Mouse (Mus musculus): Measurements from ENCODE around the gene Nt5c.
"Not testable (repeated sequence)": the region's sequence is repeated elsewhere in the genome, so short reads cannot be mapped to it uniquely, and the experiment has no call there.

Gene Nt5c

DNA sequence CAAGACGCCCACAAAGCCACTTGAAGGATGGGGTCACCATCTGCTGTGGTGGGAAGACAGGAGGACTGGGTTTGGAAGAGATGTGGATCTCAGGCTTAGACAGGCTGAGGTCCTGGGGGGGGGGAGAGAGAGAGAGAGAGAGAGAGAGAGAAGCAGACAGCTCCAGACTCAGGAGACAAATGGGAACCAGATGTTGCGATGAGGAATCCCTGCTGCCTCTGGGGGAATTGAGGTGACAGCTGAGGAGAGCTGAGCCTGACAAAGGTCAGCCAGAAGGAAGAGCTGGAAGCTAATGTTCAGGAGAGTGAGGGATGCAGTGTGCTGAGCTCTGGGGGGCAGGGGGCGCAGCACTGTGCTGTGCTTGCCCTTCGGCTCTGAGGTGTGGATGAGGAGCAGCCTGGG lies 24.4 kb downstream of the Nt5c start:
- in situ Hi-C loops (cut with MboI) = no loop called here

DNA sequence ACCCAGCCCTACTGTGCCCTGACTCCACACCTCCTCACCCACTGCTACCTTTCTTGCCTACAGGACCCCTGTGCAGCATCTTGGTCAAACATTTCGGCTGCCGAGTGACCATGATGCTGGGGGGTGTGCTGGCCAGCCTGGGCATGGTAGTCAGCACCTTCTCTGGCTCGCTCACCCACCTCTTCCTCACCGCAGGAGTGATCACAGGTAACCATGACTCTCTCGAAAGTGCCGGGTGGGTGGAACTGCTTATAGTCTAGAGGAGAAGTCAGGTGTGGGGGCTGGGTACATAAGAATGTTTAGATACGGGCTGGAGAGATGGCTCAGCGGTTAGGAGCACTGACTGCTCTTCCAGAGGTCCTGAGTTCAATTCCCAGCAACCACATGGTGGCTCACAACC lies 26.8 kb downstream of the Nt5c start:
- in situ Hi-C loops (cut with MboI) = no loop called here

DNA sequence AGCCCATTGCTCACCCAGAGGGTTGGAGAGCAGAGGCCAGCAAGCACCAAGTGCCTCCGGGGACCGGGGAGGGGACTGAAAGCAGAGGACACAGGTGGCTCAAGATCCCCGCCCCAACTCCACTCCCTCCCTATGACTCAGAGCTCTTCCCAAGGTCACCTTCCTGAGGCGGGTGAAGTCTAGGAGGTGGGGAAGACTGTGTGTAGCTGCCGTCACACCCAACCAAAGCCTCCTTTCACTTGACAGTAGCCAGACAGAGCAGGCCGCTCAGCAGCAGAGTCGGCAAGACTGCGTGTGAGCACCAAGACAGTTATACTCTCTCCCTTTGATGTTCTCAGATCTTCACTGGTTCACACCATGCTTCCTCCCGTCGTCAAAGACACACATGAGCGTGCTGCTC lies 28.3 kb downstream of the Nt5c start:
- in situ Hi-C loops (cut with MboI) = no loop called here

DNA sequence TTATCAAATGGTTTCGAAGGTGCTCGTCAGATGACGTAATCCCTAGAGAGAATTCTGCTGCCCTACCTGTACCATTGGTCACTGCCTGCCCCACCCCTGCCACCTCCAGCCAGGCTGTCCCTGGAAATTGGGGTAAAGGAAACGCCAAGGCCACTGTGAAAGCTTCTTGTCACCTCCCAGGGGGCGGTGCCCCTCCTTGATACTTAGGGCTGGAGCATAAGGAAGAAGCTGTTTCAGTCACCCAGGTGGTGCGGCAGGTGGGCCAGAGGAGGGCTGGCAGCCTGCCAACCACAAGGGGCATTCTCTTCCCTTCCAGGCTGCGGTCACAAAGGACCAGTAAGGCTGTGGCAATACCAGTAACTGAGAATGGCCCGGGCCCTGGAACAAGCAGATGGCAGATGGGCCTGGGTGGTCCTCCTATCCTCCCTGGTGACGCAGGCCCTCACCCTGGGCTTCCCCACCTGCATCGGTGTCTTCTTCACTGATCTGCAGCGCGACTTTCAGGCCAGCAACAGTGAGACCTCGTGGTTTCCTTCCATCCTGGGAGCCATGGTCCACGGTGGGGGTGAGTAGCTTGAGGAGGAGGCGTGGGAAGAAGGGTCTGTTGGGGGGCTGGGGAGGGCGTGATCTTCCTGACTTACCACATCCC lies 29.3 kb downstream of the Nt5c start, which contains the start of gene Slc16a5:
Slc16a5 (plus strand) TSS at position 232 of the 649 bp plus-strand sequence.
- in situ Hi-C loops (cut with MboI) = no loop called here

DNA sequence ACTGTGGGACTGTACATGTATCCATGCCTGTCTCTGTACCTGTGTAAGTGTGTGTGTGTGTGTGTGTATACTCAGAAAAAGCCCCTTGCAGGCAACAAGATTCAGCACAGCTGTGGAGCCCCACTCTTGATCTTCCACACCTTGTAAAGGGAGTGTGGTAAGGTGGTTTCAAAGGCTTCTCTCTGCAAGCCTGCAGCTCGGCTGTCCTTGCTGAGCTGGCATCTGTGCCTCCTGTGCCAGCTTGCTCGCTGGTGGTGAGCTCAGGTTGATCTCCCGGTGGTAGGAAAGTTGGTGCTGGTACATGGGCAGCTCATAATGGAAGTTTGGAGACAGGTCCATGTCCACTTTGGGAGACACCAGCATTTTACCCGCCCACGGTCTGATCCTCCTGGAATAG lies 29.8 kb downstream of the Nt5c start:
- in situ Hi-C loops (cut with MboI) = no loop called here

DNA sequence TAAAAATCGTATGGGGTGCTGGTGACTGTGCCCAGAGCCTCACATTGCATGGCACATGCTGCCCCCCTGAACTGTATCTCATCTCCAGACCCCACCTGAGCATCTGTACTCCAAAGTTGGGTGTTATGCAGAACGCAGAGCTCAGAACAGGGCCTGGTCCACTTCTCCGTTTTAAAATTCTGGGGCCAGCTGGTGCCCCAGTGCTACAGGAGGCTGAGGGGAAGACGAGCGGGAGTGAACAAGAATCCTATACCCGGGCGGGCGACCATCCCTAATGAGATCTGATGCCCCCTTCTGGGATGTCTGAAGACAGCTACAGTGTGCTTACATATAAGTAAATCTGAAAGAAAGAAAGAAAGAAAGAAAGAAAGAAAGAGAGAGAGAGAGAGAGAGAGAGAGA lies 30.7 kb downstream of the Nt5c start:
- in situ Hi-C loops (cut with MboI) = no loop called here

DNA sequence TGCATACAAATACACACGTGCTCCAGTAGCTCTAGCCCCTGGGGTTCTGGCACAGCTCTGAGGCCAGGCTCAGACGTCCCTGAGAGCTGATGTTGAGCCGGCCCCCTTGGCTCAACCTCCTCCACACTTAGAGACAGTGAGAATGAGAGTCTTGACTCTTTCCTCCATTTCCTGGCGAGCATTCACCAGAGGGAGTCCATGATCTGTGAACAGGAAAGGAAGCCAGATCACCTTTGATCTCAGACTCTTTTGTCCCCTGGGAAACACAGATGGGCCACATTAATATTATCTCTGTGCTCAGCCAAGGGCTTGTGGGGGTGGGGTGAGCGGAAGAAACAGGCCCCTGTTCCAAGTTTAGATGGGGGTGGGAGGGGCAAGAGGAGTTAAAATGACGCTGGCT lies 34.3 kb downstream of the Nt5c start:
- in situ Hi-C loops (cut with MboI) = no loop called here

DNA sequence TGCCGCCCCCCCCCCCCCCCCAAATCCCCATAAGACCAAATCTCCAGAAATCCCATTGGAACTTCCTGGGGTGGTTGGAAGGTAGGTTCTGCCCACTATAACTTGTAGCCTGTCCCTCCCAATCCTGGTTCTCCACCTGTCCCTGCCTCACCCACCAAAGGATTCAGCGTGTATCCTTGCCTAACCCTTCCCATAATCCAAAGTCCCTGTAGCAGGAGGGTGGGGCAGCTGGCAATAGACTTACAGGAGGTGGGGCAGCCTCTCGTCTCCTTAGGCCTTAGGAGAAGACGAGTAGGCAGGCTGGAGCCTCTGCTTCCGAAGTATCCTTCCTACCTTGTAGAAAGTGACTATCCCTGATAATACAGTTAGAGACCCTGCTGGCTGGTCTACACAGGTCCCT lies 35.5 kb downstream of the Nt5c start:
- in situ Hi-C loops (cut with MboI) = no loop called here

DNA sequence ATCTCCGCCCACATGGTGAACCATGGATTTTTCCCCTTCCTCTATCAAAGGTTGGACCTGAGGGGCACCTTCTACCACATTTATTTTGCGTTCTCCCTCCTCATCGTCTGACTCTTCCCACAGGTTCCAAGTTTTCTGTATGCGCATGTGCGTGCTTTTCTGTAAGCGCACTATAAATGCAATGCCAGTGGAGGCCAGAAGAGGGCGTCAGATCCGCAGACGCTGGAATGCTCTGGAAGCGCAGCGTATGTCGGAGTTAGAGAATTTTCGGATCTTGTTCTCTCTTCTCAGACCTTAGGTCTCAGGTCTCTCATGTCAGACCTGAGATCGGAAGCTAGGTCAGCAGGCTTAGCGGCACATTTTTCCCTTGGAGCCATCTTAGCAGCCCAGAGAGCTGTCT lies 36.0 kb downstream of the Nt5c start:
- in situ Hi-C loops (cut with MboI) = no loop called here

DNA sequence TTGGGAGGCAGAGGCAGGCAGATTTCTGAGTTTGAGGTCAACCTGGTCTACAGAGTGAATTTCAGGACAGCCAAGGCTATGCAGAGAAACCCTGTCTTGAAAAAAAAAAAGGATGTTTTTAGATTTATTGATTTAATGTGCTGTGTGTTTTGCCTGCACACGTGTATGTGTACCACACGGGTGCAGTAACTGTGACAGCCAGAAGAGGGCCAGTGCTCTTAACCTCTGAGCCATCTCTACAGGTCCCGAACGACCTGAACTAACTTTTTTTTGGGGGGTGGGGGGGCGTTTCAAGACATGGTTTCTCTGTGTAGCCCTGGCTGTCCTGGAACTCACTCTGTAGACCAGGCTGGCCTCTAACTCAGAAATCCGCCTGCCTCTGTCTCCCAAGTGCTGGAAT lies 36.8 kb downstream of the Nt5c start:
- in situ Hi-C loops (cut with MboI) = not testable (repeated sequence)

DNA sequence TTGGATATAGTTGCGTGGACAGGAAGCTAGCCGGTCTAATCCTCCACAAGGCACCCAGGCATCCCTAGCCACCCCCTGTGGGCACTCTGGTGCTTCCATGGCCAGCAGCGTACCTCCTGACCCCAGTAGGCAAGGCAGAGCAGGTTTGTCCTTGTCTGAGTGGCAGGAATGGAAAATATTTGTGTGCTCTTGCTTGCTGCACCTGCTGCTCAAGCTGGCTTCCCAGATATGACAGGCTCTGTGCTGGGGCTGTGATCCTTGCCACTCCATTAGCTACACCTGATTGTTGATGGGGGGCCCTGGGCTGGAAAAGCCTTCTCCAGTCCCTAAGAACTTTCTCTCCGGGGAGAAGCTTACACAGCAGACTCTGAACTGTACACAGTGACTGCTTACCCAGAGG lies 38.4 kb downstream of the Nt5c start:
- in situ Hi-C loops (cut with MboI) = no loop called here

DNA sequence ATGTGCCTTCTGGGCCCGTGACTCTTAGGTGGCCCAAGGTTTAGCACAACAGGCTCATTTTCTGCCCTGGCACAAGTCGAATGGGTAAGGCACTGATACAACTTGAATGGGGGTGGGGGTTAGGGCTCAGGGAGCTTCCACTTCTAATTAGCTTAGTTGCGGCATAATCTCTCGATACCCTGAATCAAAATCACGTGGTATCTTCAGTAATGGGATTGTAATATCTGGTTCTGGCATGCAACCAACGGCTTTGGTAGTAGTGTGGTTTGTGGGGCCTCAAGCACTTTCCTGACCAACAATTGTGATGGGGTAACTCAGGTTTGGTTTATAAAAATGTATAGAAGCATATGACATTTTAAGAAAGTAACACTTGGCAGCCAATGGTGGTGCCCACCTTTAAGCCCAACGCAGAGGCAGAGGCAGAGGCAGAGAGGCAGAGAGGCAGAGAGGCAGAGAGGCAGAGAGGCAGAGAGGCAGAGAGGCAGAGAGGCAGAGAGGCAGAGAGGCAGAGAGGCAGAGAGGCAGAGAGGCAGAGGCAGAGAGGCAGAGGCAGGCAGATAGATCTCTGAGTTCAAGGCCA lies 39.3 kb downstream of the Nt5c start:
- in situ Hi-C loops (cut with MboI) = no loop called here

DNA sequence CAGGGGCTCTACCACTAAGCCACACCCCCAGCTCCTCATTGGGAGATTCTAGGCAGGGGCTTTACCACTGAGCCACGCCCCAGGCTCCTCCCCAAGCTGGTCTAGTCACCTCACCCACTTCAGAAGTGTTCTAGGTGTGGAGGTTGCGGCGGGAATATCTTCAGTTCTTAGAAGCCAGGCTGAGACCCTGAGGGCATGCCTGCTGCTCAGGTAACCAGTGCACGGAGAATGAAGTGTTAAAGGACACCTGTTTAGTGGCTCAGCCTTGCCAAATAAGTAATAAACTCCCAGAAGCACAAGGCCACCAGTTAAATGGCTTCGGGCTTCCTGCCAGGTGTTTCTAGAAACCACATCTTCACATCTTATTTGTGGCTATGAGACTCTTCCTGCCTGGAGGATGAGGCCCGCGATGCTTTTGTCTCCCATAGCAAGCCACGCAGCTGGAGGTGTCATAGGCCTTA lies 39.9 kb downstream of the Nt5c start:
- in situ Hi-C loops (cut with MboI) = no loop called here

DNA sequence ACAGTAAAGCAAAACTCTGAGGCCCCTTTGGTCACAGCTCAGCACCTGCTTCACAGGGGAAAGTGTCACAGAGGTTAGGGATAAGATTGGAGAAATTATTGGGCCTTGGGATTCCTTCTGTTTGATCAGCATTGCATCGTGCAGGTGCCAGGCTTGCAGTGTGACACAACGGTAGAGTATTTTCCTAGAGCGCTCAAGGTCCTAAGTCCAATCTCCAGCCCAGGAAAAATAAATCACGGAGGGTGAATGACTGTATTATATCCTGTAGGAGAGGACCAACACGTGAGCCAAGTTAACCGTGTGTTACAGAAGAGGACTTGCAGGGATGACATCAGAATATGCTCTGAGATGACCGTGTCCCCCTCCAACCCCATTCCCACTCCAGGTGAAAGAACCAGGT lies 41.5 kb downstream of the Nt5c start:
- in situ Hi-C loops (cut with MboI) = no loop called here

DNA sequence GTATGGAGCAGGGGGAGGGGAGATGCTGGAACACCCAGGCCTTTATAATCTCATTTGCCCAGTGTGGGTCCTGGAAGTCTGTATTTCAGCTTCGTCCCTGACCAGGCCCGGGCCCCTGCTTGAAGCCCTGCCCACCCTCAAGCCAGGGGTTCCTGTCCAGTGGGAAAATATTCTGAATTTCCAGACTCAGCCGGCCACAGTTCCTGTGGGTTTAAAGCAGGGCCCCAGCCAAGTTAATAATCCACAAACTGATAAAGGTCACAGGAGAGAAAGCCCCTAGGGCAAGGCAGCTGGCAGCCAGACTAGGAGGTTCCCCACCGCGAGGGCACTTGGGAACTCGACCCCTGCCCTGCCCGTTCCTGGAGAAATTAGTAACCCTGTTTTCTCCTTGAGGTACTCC lies 42.7 kb downstream of the Nt5c start:
- in situ Hi-C loops (cut with MboI) = no loop called here

DNA sequence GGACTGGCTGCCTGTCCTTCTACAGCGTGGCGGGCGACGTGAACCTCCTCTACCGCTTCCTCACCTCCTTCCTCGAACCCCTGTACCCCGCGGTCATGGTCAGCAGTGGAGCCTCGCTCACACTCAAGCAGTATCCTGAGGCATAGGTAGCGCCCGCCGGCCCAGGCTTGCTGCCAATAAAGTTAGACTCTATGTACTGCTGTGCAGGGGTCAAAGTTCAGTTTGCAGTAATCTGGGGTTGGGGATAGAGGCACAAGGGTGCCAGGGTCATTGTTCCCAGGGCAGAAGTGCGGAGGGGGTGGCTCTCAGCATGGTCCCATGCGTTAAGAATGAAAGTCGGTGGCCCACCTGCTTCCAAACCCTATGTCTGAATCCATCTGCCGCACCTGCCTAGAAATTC lies 43.6 kb downstream of the Nt5c start:
- in situ Hi-C loops (cut with MboI) = no loop called here

DNA sequence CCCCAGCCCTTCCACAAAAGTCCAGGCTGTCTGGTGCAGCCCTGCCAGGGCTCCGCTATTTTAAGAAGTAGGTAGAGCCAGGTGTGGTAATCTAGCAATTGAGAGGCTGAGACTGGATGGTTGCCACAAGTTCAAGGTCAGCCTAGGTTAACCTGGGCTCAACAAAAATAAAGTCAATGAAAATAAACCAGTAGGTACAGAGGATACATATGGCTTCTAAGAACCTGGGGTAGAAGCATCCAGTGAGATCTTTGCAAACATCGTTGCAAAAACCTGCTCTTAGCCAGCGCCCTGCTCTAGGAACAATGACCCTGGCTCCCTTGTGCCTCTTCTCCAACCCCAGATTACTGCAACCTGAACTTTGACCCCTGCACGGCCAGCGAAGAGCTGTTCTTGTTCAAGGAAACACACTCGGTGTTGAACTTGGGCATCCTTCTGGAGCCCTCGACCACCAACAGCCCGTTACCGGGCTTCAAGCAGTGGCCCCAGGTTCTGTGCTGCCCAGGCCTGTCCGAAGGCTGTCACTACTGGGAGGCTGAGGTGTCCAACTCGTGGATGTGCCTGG lies 44.3 kb downstream of the Nt5c start:
- in situ Hi-C loops (cut with MboI) = no loop called here

DNA sequence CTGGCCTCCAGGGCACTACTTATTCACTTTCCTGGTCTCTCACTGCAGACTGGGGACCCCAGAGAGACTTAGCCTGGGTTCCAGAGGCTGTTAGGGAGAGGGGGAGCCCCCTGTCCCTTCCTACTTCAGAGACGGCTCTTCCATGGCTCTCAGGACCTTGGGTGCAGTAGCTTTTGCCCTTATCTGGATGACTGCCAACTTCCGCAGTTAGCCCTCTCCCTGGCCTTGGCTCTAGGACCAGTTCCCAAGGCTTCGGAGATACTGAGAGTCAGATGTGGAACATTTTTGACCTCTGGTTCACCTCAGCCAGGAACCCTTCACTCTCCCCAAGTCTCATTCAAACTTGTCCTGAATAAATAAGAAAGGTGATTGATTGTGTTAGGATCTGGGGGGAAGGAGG lies 44.8 kb downstream of the Nt5c start:
- in situ Hi-C loops (cut with MboI) = no loop called here

DNA sequence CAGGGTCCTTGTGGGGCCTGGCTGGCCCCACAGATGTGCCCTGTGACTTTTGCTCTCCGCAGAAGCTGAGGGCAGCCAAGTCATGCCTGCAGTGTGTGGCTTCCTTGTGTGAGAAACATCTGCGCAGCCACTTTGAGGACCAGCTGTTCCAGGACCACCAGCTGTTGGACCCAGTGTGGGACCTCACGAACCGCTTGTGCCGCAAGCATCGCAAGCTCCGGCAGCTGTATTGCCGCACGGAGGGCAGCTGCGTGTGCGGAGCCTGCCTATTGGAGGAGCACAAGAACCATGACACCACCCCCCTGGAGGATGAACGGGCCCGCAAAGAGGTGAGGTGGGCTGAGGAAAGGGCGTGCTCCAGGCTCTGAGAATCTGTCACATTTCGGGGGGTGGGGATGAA lies 50.2 kb downstream of the Nt5c start:
- in situ Hi-C loops (cut with MboI) = no loop called here
